Mouse (Mus musculus) limb, embryonic 15.5 days (tissue): ENCODE results near the gene Gm20388. TPM values are rescaled to one million over a fixed set of nuclear protein-coding genes. Genes with fewer than 3 reads are reported as not detected.

Experiments
- ATAC-seq: fragments of 200-750 bp; cut with Nextera tagmentation; 2 replicates; pipeline ENCODE4 v1.8.0; 2017; ENCODE audit warnings: low read depth, moderate TSS enrichment; ENCODE audit not compliant: insufficient number of reproducible peaks, low FRiP score, low TSS enrichment
- H3K27ac ChIP-seq: fragments of 300-500 bp; sonication (generic); 2 replicates; pipeline ENCODE4 v1.5.1; 2015; ENCODE audit warnings: moderate library complexity, mild to moderate bottlenecking, inconsistent platforms
- H3K27me3 ChIP-seq: fragments of 300-500 bp; sonication (generic); 2 replicates; pipeline ENCODE4 v1.6.1; 2015; ENCODE audit warnings: inconsistent platforms
- H3K36me3 ChIP-seq: fragments of 300-500 bp; sonication (generic); 2 replicates; pipeline ENCODE4 v1.6.1; 2015; ENCODE audit warnings: inconsistent platforms
- H3K4me1 ChIP-seq: fragments of 300-500 bp; sonication (generic); 2 replicates; pipeline ENCODE4 v1.6.1; 2015; ENCODE audit warnings: inconsistent platforms
- H3K4me2 ChIP-seq: fragments of 300-500 bp; sonication (generic); 2 replicates; pipeline ENCODE4 v1.6.1; 2015; ENCODE audit warnings: mild to moderate bottlenecking, inconsistent platforms
- H3K4me3 ChIP-seq: fragments of 300-500 bp; sonication (generic); 2 replicates; pipeline ENCODE4 v1.5.1; 2015; ENCODE audit warnings: mild to moderate bottlenecking, inconsistent platforms
- H3K9ac ChIP-seq: fragments of 300-500 bp; sonication (generic); 2 replicates; pipeline ENCODE4 v1.6.1; 2015; ENCODE audit warnings: inconsistent platforms
- H3K9me3 ChIP-seq: fragments of 300-500 bp; sonication (generic); 2 replicates; pipeline ENCODE4 v1.6.1; 2016; ENCODE audit warnings: inconsistent platforms
- WGBS: fragments of 180-500 bp; shearing (Covaris S2); methylation state at CpG from one replicate; pipeline ENCODE4 v1.1.7; 2015; 5-methylcytosine and 5-hydroxymethylcytosine counted together
- polyA plus RNA-seq: library from polyadenylated mRNA; unstranded; fragments of >200 nt; fragmentation: Nextera tagmentation; extraction: Ambion mirVana; gene quantifications from 2 replicates; pipeline ENCODE4 v1.2.1, GENCODE M21; 2015

Gene Gm20388
- polyA plus RNA-seq, 1 experiment from 2014 or later = 4.9 TPM

GRCm38 (mm10) chr8:122851692-122852545, 2941.3 kb downstream of the Gm20388 start:
- 79% methylated on average over 12 of the region's 12 CpGs for WGBS
- 0 out of 2 replicates have a peak, but pooled peaks cover 8% of the 10 kb centered on the region for H3K27me3 ChIP-seq
- no peak for ATAC-seq
- H3K4me2 ChIP-seq = 0 out of 2 replicates have a peak overlapping the region, but pooled peaks have one; percentile 3
- no peak overlapping the region for H3K4me3 ChIP-seq
- peaks cover 35% of the 10 kb centered on the region for H3K4me1 ChIP-seq
- no peaks in the 10 kb centered on the region for H3K36me3 ChIP-seq
- H3K9me3 ChIP-seq = no peaks in the 10 kb centered on the region
- no peak overlapping the region for H3K9ac ChIP-seq
- no peak overlapping the region for H3K27ac ChIP-seq

DNA sequence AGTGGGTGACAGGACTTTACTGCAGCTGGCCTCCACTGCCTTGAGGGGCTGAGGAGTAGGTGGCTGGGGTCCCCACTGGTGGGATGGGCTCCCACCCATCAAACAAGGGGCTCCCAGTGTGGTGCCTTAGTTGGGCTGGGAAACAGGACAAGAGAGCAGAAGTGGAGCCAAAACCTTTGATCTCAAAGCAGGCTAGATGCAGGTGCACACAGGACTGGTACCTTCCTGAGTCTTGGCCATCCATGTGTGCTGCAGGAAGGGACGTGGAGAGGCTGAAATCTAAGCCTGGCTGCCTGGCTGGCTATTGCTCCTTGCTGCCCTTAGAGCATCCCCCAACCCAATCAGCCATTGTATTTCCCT, 2941.9 kb downstream of the Gm20388 start:
- Histone ChIP-seq H3K27me3 (0 out of 2 replicates have a peak, but pooled peaks cover 8% of the 10 kb centered on the region), H3K4me1 (peaks cover 35% of the 10 kb centered on the region), H3K27ac (no peak overlapping the region), H3K4me2 (no peak overlapping the region), H3K9ac (no peak overlapping the region), H3K9me3 (no peaks in the 10 kb centered on the region), H3K4me3 (no peak overlapping the region), H3K36me3 (no peaks in the 10 kb centered on the region)
- no peak for ATAC-seq
- WGBS = 62% methylated on average over 1 of the region's 1 CpGs

DNA sequence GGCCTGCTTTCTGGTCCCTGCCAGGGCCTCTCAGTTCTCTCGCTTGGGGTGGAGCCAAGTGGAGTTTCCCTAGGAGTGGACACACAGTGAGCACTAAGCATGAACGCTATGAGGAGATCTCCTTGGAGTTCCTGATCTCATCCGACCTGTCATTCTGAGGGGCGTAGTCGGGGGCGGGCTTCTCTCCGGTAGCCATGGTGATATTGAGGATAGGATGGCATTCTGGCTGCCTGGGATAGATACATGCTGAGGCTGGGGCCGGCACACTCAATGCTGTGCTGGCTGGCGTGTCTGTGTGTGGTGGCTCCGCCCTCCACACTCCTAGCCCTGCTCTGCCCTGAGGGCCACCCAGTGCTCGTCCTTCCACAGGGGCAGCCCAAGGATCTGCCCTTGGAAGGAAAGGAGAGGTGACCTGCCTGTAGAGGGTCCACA, 2942.7 kb downstream of the Gm20388 start:
- no peak for ATAC-seq
- Histone ChIP-seq H3K4me3 (no peak overlapping the region), H3K9ac (no peak overlapping the region), H3K36me3 (no peaks in the 10 kb centered on the region), H3K27ac (0 out of 2 replicates have a peak overlapping the region, but pooled peaks have one; percentile 17), H3K4me1 (peaks cover 29% of the 10 kb centered on the region), H3K4me2 (no peak overlapping the region), H3K27me3 (0 out of 2 replicates have a peak, but pooled peaks cover 7% of the 10 kb centered on the region), H3K9me3 (no peaks in the 10 kb centered on the region)
- WGBS = 32% methylated on average over 11 of the region's 11 CpGs

DNA sequence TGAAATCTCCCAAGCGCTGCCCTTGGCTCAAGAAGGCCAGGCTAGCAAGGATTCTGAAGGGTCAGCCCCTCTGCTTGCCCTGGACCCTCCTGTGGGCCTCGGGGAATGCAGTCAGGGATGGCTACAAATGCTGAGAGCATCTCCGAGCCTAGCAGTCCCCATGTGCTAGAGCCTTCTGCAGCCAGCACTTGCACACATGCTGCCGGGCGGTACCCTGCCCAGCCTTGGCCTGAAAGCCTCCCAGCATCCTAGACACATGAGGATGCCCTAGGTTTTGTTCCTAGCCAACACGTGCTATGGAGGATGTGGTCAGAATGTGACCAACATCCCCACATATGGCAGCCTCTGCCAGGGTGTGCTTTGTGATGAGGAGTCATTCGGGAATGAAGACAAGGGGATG, 2943.7 kb downstream of the Gm20388 start:
- H3K9ac ChIP-seq = no peak overlapping the region
- 72% methylated on average over 7 of the region's 7 CpGs for WGBS
- no peaks in the 10 kb centered on the region for H3K27me3 ChIP-seq
- ATAC-seq = no peak
- no peak overlapping the region for H3K4me2 ChIP-seq
- H3K36me3 ChIP-seq = no peaks in the 10 kb centered on the region
- no peak overlapping the region for H3K27ac ChIP-seq
- H3K4me1 ChIP-seq = peaks cover 24% of the 10 kb centered on the region
- H3K4me3 ChIP-seq = no peak overlapping the region
- H3K9me3 ChIP-seq = no peaks in the 10 kb centered on the region

DNA sequence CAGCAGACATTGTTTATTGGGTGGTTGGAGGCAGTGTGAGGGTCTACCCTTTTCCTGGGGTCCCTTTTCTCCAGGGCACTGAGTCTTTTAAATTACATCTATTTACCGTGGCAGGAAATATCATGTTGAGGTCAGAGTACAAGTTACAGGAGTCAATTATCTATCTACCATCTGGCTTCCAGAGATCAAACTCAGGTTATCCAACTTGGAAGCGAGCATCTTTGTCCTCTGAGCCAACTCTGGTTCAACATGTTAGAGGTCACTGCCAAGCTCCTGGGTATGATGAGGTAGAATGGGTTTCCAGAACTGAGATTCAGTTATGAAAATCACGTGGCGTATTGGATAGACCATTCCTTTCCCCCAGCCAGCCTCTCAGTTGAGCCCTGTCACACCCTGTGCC, 2944.5 kb downstream of the Gm20388 start:
- whole genome bisulfite sequencing = 70% methylated on average over 4 of the region's 4 CpGs

GRCm38 (mm10) chr8:122856288-122856687, 2945.6 kb downstream of the Gm20388 start:
- H3K36me3 ChIP-seq = no peaks in the 10 kb centered on the region
- no peak overlapping the region for H3K4me2 ChIP-seq
- H3K9me3 ChIP-seq = no peaks in the 10 kb centered on the region
- H3K9ac ChIP-seq = no peak overlapping the region
- peaks cover 18% of the 10 kb centered on the region for H3K4me1 ChIP-seq
- 82% methylated on average over 8 of the region's 8 CpGs for WGBS
- H3K4me3 ChIP-seq = no peak overlapping the region
- no peak for ATAC-seq
- H3K27me3 ChIP-seq = no peaks in the 10 kb centered on the region
- no peak overlapping the region for H3K27ac ChIP-seq

More for the DNA sequence above, 2944.5 kb downstream of the Gm20388 start:
- H3K27ac ChIP-seq = no peak overlapping the region
- no peaks in the 10 kb centered on the region for H3K36me3 ChIP-seq
- H3K4me2 ChIP-seq = no peak overlapping the region
- H3K9me3 ChIP-seq = no peaks in the 10 kb centered on the region
- no peak overlapping the region for H3K9ac ChIP-seq
- ATAC-seq = no peak
- no peak overlapping the region for H3K4me3 ChIP-seq
- H3K4me1 ChIP-seq = peaks cover 21% of the 10 kb centered on the region
- no peaks in the 10 kb centered on the region for H3K27me3 ChIP-seq

DNA sequence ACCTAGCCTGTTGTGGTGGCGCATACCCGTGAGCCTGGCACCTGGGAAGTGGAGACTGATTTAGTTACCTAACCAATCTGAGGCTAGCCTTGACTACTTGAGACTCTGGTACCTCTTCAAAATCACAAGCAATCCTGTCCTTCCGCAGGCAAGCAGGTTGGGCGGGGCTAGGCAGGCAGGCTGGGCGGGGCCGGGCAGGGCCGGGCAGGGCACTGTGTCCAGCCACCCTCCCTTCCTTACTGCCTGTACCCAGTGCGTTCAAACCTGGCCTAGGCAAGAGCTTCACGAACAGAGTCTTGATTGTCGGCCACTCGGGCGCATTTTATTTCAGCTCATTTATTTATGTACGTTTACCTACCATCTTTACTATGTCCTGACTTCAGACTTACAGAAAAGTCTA, 2949.2 kb downstream of the Gm20388 start:
- Histone ChIP-seq H3K9me3 (no peaks in the 10 kb centered on the region), H3K4me2 (no peak overlapping the region), H3K27me3 (no peaks in the 10 kb centered on the region), H3K27ac (no peak overlapping the region), H3K4me1 (no peaks in the 10 kb centered on the region), H3K36me3 (no peaks in the 10 kb centered on the region), H3K9ac (no peak overlapping the region), H3K4me3 (no peak overlapping the region)
- no peak for ATAC-seq
- WGBS = 58% methylated on average over 13 of the region's 13 CpGs

DNA sequence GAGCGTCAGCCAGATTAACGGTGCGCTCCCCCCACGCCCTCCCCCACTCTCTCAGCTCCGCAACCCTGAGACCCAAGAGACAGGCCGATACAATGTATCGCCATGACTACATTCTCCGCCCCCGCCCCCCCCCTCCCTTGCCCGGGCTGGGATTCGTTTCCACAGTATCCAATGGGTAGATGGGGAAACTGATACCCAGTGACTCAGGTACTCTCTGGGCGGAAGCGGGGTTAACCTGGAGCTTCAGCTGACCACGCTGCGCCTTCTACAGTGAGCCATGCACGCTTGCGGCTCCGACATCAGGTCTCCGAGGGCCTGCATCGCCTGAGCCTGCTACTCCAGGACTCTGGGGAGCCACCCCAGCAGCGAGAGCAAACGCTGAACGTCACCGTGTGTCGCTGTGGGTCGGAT, 2954.1 kb downstream of the Gm20388 start:
- peak overlapping the region; percentile 19 for H3K4me3 ChIP-seq
- H3K9me3 ChIP-seq = no peaks in the 10 kb centered on the region
- ATAC-seq = no peak
- 57% methylated on average over 26 of the region's 26 CpGs for WGBS
- H3K27ac ChIP-seq = no peak overlapping the region
- H3K9ac ChIP-seq = no peak overlapping the region
- peaks cover 3% of the 10 kb centered on the region; the same call in 1 of the 2 replicates for H3K4me1 ChIP-seq
- H3K4me2 ChIP-seq = peak overlapping the region; percentile 42
- H3K27me3 ChIP-seq = no peaks in the 10 kb centered on the region
- no peaks in the 10 kb centered on the region for H3K36me3 ChIP-seq

DNA sequence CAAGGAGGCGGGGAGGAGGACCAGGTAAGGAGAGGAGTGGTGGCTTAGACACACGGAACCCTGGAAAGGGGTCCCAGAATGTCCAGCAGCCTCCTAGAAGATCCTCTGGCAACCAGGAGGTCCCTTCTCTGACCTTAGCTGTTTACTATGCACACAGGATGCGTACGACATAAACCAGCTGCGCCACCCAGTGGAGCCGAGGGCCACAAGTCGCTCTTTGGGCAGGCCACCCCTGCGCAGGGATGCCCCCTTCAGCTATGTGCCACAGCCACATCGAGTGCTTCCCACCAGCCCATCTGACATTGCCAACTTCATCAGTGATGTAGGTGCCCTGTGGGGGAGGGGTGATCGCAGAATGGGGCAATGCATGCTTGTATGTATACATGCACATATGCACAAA, 2954.8 kb downstream of the Gm20388 start:
- no peak for ATAC-seq
- 74% methylated on average over 10 of the region's 10 CpGs for WGBS
- peaks cover 7% of the 10 kb centered on the region; the same call in 1 of the 2 replicates for H3K4me1 ChIP-seq
- H3K27ac ChIP-seq = no peak overlapping the region
- H3K4me2 ChIP-seq = peak overlapping the region; percentile 42
- H3K36me3 ChIP-seq = no peaks in the 10 kb centered on the region
- H3K9ac ChIP-seq = no peak overlapping the region
- H3K27me3 ChIP-seq = no peaks in the 10 kb centered on the region
- H3K9me3 ChIP-seq = no peaks in the 10 kb centered on the region
- 0 out of 2 replicates have a peak overlapping the region, but pooled peaks have one; percentile 19 for H3K4me3 ChIP-seq

DNA sequence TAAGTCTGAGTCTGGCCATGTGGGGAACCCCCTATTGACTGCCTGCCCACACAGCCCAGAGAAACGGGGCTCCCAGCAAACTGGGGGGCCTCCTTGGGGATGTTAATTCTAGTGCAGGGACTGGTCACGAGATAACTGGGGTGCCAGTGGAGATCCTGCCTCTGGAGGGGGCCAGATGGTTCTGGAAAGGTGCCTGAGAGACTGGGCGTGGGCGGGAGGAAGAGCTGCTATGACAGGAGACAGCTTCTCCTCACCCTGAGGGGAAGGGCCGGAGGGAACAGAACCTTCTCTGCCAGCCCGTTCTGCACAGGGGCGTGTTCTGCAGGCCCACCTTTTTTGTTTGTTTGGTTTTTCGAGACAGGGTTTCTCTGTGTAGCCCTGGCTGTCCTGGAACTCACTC, 2955.6 kb downstream of the Gm20388 start:
- no peaks in the 10 kb centered on the region for H3K27me3 ChIP-seq
- no peaks in the 10 kb centered on the region for H3K36me3 ChIP-seq
- ATAC-seq = no peak
- peaks cover 9% of the 10 kb centered on the region; the same call in 1 of the 2 replicates for H3K4me1 ChIP-seq
- 79% methylated on average over 8 of the region's 8 CpGs for WGBS
- H3K4me3 ChIP-seq = no peak overlapping the region
- H3K9me3 ChIP-seq = no peaks in the 10 kb centered on the region
- no peak overlapping the region for H3K9ac ChIP-seq
- no peak overlapping the region for H3K4me2 ChIP-seq
- no peak overlapping the region for H3K27ac ChIP-seq

GRCm38 (mm10) chr8:122867982-122868381, 2957.3 kb downstream of the Gm20388 start:
- H3K4me1 ChIP-seq = peaks cover 9% of the 10 kb centered on the region; the same call in 1 of the 2 replicates
- H3K27me3 ChIP-seq = no peaks in the 10 kb centered on the region
- H3K4me3 ChIP-seq = no peak overlapping the region
- H3K27ac ChIP-seq = no peak overlapping the region
- no peak for ATAC-seq
- no peak overlapping the region for H3K9ac ChIP-seq
- no peak overlapping the region for H3K4me2 ChIP-seq
- WGBS = 89% methylated on average over 6 of the region's 6 CpGs
- no peaks in the 10 kb centered on the region for H3K36me3 ChIP-seq
- no peaks in the 10 kb centered on the region for H3K9me3 ChIP-seq

DNA sequence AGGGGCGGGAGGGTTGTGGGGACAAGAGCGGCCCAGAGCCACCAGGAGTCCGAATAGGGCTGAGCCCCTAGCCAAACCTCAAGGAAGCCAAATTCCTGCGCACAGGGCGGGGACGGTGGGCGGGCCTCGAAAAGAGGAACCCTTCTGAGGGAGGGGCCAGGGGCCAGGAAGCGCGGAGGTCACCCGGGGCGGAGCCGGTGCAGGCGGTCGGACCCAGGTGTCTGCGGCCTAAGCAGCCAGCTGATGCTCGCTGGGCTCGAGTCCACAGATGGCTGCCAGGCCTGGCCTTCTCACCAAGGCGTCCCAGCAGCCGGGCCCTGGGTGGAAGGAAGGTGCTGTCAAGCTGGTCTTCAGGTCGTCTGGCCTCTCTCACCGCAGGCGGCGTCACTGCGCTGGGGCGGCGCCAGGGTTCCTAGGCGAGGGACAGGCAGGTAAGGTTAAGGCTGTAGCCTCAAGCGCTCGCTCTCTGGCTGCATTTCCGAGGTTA, 2959.8 kb downstream of the Gm20388 start:
- Histone ChIP-seq H3K9me3 (no peaks in the 10 kb centered on the region), H3K4me3 (peak overlapping the region; percentile 25), H3K27me3 (no peaks in the 10 kb centered on the region), H3K36me3 (no peaks in the 10 kb centered on the region), H3K27ac (no peak overlapping the region), H3K9ac (no peak overlapping the region), H3K4me2 (peak overlapping the region; percentile 34), H3K4me1 (peaks cover 9% of the 10 kb centered on the region; the same call in 1 of the 2 replicates)
- WGBS = 21% methylated on average over 31 of the region's 31 CpGs
- ATAC-seq = no peak
